Mouse (Mus musculus) common myeloid progenitor, adult 5-6 weeks (primary cell): Measurements from ENCODE around the gene Slc16a4. TPM values are rescaled to one million over a fixed set of nuclear protein-coding genes. Genes with fewer than 3 reads are reported as not detected.
A peak's percentile ranks its signal among the peaks of the same experiment; 100 is the strongest.
"Not testable (repeated sequence)": the region's sequence is repeated elsewhere in the genome, so short reads cannot be mapped to it uniquely, and the experiment has no call there.

Experiments
- ATAC-seq: replicated peaks from 2 replicates; pipeline ENCODE4 v1.8.0; 2016; ENCODE audit warnings: low read depth, mild to moderate bottlenecking, moderate TSS enrichment, inconsistent platforms; ENCODE audit not compliant: poor library complexity, severe bottlenecking
- total RNA-seq: library from RNA; stranded (forward); fragments of 200-1000, 187-1606 nt; gene quantifications from 2 replicates; pipeline ENCODE4 v1.2.3, GENCODE M21; 2017

Slc16a4 gene
- total RNA-seq, 1 experiment from 2014 or later, result 1.1 TPM

DNA sequence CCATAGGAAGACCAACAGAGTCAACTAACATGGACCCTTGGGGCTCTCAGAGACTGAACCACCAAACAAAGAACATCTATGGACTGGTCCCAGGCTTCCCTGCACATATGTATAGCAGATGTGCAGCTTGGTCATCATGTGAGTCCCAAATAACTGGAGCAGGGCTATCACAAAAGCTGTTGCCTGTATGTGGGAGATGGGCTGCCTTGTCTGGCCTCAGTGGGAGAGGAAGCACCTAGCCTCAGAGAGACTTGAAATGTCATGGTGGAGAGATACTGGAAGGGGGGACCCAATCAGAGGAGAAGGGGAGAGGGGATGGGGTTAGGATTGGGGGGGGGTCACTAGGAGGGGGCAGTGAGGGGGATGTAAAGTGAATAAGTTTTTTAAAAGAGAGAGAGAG, 3.7 kb upstream of the Slc16a4 start:
- no peak for ATAC-seq

DNA sequence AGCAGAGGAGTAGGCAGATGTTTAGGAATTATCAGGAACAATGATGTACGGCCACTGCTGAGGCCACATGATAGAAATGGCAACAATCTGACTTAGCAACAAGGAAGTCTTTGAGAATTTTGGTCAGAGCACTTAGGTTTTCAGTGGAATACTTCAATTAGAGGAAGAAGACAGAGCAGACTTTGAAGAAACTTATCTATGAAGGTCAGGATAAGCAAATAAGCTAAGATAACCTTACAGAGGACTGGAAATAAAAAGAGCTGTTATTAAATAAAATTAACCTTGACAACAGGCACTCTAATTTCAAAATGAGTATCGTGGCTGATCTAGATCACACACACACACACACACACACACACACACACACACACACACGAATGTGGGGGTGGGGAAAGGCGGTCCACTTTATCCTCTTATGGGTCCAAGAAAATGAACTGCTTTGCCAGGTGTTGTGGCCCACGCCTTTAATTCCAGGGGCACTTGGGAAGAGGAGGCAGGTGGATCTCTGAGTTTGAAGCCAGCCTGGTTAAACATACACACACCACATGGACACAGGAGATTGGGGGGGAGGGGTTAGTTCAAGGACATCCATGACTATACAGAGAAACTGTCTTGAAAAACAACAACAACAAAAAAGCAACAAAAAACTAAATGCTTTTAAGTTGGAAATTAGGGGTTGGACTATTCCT, 4.8 kb downstream of the Slc16a4 start:
- ATAC-seq, result no peak

DNA sequence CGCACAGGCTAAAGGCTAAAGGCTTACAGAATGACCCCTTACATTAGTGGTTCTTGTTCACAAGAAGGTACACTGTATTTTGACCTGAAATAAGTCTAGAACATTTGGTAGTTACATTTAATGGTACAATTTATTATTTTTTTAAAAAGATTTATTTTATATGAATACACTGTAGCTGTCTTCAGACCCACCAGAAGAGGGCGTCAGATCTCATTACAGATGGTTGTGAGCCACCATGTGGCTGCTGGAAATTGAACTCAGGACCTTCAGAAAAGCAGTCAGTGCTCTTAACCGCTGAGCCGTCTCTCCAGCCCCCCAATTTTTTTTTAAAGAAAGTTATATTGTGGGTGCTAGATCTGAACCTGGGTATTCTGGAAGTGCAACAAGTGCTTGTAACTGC, 5.9 kb downstream of the Slc16a4 start:
- not testable (repeated sequence) for ATAC-seq

DNA sequence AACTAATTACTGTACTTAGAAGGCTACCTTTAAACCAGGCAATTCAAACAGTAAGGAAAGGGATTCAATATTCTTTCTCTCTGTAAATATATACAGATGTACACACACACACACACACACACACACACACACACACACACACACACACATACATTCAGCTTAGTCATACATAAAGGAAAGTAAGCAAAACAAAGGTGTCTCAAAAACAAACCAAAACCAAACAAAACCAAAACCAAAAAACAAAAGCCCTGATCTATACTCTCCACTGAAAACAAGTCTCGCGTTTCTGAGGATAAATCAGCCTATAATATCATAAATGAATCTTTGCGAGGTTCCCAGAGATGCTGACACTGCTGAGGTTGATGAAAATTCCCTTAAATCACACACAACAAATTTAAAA, 26.3 kb downstream of the Slc16a4 start:
- ATAC-seq, result no peak

DNA sequence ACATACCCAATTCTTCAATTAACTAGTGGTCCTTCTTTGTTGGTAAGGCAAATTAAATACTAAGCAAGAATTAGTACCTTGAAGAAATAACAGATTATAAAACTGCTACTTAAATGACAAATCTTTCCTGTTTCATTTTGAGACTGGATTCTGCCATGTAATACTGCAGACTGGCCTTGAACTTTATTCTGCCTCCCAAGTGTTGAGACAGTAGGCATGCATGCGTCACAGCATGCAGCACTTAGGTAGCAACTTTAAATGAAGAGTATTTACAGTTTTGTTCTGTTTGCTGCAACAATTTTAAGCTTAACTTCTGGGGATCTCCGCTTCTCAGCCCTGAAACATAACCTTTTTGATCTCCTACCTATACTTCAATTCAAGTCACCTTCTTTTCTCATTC, 30.1 kb downstream of the Slc16a4 start:
- ATAC-seq, result no peak

DNA sequence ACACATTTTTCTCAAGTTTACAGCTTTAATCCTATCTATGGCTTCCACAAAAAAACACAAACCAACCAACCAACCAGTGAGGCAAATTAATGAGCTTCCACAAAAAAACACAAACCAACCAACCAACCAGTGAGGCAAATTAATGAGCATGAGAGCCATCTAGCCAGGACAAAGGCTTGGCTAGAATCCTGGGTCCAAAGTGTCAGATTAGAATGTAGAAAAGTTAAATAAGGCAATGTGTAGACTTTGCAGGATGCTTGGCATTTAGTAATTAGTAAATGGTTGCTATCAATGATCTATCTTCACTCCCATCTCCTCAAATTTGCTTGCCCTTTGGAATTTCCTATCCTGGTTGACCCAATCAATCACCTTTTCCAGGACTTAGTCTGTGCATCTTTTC, 30.7 kb downstream of the Slc16a4 start:
- no peak for ATAC-seq

DNA sequence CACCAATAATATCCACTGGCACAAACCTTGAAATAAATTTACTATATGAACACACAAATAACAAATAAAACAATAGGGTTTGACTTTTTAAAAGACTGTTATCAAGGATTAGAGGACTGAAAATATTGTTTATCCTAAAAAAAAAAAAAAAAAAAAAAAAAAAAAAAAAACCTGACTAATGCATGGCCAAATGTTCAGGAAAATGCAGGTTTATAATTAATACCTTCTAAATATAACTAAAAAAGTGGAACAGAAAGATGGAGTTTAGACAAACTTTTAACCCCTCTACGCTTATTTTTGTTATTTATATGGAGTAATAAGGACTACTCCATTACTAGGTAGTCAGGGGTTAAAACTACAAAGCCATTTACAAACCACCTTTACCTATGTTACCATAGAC, 35.4 kb downstream of the Slc16a4 start:
- ATAC-seq, result no peak

DNA sequence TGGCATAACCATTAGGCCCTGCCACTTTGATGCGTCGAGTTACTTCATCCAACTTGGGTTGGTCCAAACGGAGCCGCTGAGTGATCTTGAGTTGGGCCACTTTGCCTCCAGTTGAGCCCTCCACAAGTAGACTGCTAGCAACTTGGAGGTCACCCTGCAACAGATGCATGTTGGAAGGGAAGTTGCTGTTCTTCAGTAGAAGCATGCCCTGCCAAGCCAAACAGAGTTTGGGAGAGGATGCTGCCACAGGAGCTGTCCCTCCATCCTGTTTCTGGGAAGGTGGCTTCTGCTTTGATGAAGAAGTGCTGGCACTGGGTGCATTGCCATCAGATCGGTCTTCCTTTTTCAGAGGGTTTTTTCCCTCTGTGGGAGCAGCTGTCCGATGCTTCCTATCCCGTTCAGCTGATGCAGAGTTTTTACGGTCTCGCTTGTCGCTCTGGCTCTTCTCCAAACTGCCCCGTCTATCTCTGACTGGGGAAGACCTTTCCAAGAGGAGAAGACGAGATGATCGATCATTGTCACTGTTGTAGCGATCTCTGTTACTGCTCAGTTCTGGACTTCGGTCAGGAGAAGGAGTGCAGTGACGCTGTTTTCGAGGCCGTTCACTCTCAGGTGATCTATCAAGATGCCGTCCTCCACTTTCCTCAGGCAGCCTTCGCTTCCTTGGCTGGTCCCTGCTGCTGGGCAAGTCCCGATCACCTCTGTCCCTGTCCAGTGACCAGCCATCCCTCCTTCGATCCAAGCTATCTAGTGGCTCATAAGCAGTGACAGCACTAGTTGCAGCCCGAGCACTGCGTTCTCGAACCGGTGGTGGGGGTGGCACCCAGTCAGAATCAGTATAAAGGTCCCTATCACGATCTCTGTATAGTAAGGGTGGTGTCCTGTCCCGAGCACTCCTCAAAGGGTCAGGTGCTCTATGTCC, 39.7 kb downstream of the Slc16a4 start:
- ATAC-seq, result no peak

DNA sequence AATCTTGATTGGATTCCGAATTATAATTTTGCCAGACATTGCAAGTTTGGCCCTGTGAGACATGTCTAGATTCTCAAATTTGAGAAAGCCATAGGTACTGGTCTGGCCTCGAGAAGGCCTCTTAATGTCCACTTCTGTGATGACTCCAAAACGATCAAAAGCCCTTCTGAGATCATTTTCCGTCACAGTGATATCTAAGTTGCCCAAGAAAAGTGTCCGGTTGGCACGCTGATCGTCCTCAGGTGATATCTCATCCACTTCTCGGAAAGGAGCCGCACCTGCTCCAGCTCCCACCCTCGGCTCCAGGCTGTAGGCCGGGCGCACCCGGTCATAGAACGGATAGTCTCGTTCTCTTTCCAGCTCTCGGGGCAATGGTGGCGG, 40.7 kb downstream of the Slc16a4 start:
- ATAC-seq, result no peak

DNA sequence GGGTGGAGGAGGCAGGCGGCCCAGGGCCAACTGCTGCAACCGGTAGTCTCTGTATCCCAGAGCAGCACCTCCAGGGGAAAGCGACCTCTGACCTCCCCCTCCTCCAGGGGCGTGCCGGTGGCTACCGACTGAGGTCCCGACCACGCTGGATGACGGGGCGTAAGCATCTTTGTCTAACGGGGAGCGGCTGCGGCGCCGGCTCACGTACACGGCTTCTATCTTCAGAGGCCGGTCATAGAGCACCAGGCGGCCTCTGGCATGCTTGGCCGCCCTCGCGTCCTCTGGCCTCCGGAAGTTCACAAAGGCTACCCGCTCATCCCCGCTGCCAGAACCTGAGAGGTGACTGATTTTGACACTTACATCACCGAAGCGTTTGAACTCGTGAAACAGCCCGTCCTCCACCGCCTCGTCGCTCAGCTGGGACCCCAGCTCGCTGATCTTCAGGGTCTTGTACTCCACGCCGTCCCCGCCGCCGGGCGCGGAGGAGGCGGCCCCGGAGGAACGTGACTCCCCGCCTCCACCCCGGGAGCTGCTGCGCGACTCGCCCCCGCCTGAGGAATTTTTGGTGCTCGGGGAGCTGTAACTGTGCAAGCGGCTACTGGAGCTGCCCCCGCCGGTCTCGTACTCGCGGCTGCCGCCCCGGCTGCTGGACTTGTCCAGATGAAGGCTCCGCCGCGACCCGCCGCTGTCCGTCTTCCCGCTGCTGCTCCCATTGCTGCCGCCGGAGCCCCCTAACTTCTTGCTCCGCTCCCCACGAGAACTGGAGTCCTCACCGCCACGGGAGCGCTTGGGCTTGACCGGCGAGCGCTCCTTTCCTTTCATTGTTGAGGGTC, 41.3 kb downstream of the Slc16a4 start:
- no peak for ATAC-seq

DNA sequence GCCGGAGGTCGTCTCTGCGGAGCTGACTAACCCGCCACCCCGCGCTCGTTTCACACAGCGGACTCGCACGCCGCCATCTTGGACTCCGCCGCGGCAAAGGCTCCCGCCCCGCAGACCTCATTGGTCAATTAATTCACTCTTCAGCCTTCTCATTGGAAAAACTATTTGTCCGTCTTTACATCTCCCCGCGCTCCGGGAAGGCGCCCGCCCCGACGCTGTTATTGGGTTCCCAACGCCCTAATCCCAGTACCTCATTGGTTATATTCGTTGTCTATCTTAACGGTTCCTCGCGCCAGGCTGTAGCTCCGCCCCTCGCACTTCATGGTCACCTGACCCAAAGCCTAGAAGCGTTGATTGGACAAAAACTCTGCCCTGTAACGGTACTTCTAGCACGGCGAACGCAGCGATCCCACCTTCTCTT, 41.9 kb downstream of the Slc16a4 start:
- peak; percentile 80 for ATAC-seq

DNA sequence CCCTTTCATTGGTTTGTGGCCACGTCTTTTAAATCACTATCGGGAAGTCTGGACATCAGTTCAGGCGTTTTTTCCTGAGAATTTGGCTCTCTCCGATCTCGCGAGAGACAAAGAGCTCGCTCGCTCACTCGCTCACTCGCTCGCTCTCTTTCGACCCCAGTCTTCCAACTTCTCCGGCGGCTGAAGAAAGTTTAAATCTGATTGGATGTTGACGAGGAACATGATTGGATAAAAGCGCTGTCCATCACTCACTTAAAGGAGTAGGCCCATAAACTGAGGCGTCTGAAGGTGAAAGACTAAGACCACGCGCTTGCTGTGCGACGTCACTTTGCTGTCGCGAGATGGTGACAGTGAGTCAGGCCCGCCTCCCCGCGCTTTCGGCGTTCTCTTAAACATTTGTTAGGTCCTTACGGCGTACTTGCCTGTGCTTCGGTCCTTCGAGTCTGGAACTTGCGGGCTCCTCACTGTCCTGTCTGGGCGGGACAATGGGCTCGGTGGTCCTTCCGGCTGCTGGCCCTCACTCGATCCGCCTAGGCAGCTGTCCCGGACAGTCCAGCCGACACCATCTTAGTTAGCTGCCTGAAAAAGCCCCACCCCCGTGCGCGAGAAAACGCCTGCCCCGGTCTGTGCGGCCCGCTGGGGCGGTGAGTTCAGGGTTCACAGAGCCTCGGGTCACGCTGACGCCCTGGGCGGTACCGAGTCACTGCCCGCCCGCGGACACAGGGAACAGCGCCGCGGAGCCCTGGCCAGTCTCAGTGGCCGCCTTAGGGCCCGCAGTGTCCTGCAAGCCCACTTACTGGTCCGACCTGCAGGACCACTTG, 42.6 kb downstream of the Slc16a4 start, which contains the start of gene Rbm15:
Rbm15 (minus strand) TSS at position 293 of the 821 bp plus-strand sequence.
- ATAC-seq, result peak; percentile 78

DNA sequence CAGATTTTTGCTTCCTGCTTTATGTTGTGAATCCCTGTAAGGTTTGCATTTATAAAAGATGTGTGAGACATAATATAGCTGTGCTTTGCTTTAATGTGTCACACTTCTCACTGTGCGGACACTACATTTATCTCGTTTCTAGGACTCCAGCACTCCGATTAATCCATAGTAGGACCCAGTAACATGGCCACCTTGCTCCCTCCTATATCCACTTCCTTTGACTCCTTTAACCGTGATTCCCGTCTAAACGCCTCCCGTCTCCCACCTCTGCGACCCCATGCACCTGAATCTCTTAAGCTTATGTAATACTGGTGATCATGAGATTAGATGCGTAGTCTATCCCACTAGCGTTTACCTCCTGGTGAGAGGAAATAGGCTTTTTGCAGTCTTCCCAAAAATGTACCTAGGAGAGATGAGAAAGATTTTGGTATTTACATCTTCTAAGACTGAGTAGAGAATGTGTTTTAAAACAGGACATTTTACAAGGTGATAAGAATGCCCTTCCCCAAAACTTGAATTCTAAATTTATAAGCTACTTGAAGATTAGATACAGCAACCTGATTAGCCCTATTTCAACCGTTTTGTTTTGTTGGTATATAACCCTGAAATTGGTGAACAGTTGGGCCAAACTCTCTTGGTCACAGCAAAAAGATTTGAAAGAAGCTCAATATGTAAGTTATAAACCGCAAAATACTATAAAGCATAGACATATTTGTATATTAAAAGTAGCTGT, 43.3 kb downstream of the Slc16a4 start:
- no peak for ATAC-seq

DNA sequence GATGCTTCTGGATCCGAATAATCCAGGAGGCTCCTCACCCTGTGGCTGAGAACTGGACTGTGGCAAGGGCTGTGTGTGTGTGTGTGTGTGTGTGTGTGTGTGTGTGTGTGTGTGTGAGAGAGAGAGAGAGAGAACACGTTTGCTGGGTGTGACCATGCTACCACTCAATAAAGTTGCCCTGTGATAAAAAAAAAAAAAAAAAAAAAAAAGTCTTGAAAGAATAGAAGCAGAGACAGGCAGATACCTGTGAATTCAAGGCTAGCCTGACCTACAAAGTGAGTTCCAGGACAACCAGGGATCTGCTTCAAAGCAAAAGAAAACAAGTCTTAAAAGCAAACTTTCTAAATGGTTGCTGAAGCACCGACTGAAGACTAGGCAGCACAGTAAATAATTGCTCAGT, 52.9 kb downstream of the Slc16a4 start:
- ATAC-seq, result no peak

DNA sequence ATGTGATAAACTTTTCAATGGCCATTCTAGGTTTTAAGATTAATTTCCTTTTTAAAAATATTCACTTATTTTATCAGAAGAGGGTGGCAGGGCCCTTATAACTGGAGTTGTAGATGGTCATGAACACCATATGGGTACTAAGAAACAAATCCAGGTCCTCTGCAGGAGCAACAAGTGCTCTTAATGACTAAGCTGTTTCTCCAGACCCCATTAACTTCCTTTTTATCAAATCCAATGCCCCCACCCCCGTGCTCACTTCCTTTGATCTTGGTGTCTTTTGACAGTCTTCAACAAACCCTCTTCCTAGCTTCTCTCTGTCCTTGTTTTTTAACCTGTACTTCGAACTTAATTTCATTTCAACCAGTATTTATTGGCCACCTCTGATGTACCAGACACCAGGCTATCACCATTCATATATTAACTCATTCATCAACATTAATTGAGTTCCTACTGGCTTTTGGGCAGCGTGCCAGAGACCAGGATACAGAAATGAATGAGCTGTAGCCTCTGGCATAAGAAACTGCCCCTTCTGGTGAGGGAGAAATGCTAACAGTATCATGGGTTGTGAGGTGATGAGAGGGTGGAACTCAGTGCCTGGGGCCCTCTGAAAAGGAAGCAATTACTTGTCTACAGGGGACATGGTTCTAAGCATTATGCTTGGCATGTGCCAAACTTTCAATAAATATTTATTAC, 54.1 kb downstream of the Slc16a4 start:
- ATAC-seq, result peak; percentile 70

DNA sequence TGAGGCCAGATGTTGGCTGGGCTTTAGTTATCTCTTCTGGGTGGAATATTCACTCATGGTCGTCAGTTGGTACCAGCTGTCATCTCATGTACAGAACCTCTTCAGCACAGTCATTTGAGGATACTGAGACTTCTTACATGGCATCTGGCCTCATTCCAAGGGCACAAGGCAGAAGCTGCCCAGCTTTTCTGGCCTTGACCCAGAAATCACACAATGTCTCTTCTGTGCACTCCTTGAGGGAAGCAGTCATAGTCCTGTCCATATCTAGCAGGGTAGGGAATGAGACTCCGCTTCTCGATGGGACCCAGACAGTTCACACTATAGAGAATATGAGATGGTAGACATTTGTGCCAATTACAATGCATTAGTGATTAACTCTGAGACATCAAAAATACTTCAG, 58.0 kb downstream of the Slc16a4 start:
- no peak for ATAC-seq

DNA sequence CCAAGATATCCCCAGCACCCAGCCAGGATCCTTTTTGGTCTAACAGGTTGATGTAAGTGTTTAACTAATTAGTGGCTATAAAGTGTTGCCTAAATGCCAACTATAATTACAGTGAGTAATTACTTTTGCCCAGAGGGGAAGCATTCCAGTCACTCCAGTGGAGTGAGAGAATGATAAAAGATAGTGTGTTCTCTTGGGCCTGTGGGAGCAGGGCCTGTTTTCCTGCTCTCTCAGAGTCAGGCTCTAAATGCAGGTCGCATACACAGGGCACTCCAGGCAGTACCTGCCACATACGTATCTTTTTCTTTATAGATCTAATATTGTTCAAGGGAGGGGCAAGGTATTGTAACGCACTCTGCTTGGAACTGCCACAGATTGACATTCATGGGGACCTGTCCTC, 60.7 kb downstream of the Slc16a4 start:
- ATAC-seq, result no peak

DNA sequence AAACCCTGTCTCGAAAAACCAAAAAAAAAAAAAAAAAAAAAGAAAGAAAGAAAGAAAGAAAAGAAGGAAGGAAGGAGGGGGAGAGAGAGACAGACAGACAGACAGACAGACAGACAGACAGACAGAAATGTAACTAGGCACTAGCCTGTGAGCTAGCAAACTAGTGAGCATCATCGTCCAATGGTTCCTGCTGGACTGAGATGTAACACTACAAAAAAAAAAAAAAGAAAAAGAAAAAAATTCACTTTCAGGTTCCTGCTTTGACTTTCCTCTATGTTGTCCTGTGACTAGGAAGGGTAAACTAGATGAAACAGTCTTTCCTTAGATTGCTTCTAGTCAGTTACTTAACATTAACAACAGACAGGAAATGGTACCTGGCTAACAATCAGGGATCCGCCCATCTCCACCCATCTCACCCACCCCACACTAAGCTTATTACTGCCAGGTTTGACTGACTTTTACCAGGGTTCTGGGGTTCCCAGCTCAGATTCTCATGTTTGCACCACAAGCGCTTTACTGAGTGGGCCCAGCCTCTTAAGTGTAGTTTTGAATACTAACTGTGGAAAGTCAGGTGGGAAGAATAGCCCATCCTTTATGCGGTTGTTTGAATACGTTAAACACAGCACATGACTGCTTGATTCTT, 64.7 kb downstream of the Slc16a4 start:
- no peak for ATAC-seq
